Mouse (Mus musculus): ENCODE data around the gene Ildr2.

Gene Ildr2

GRCm38 (mm10) chr1:166284390-166284789 is 30.5 kb downstream of the Ildr2 start:
- peak in 1 of 2 experiments; percentile 28 for DNase-seq

- no peak for DNase-seq
These were observed 32.3 kb downstream of the Ildr2 start for GRCm38 (mm10) chr1:166286231-166286630.

- no peak for DNase-seq
These were observed 36.6 kb downstream of the Ildr2 start for GRCm38 (mm10) chr1:166290562-166290961.

GRCm38 (mm10) chr1:166293086-166293485 is 39.1 kb downstream of the Ildr2 start:
- DNase-seq, result no peak

GRCm38 (mm10) chr1:166295548-166295947 is 41.6 kb downstream of the Ildr2 start:
- no peak for DNase-seq

GRCm38 (mm10) chr1:166296371-166296770 is 42.4 kb downstream of the Ildr2 start:
- peak; percentile 64 to 70 for DNase-seq

GRCm38 (mm10) chr1:166296971-166297370 is 43.0 kb downstream of the Ildr2 start:
- no peak for DNase-seq

- DNase-seq, result no peak
These were observed 43.7 kb downstream of the Ildr2 start for GRCm38 (mm10) chr1:166297499-166298111.

GRCm38 (mm10) chr1:166298884-166299283 is 44.9 kb downstream of the Ildr2 start:
- no peak for DNase-seq

- no peak for DNase-seq
These were observed 45.9 kb downstream of the Ildr2 start for GRCm38 (mm10) chr1:166299821-166300220.

- DNase-seq, result no peak
These were observed 46.6 kb downstream of the Ildr2 start for GRCm38 (mm10) chr1:166300526-166300925.

GRCm38 (mm10) chr1:166304352-166305240 is 50.7 kb downstream of the Ildr2 start:
- peak in 1 of 2 experiments; percentile 49 for DNase-seq

GRCm38 (mm10) chr1:166308471-166308850 is 54.5 kb downstream of the Ildr2 start:
- DNase-seq, result no peak

GRCm38 (mm10) chr1:166308851-166309715 is 55.1 kb downstream of the Ildr2 start:
- peak; percentile 67 to 73 for DNase-seq

- no peak for DNase-seq
These were observed 57.2 kb downstream of the Ildr2 start for GRCm38 (mm10) chr1:166311151-166311550.

GRCm38 (mm10) chr1:166313637-166314036 is 59.7 kb downstream of the Ildr2 start:
- DNase-seq, result no peak

GRCm38 (mm10) chr1:166315706-166316105 is 61.8 kb downstream of the Ildr2 start:
- peak; percentile 36 to 52 for DNase-seq

GRCm38 (mm10) chr1:166319132-166319698 is 65.3 kb downstream of the Ildr2 start:
- peak; percentile 86 to 87 for DNase-seq

- DNase-seq, result no peak
These were observed 72.5 kb downstream of the Ildr2 start for GRCm38 (mm10) chr1:166326421-166326820.

- DNase-seq, result peak; percentile 52 to 57
These were observed 76.8 kb downstream of the Ildr2 start for GRCm38 (mm10) chr1:166330752-166331151.

- peak; percentile 20 to 31 for DNase-seq
These were observed 85.2 kb downstream of the Ildr2 start for GRCm38 (mm10) chr1:166339110-166339509.

GRCm38 (mm10) chr1:166342060-166342459 is 88.1 kb downstream of the Ildr2 start:
- no peak for DNase-seq

GRCm38 (mm10) chr1:166342539-166342938 is 88.6 kb downstream of the Ildr2 start:
- DNase-seq, result no peak
